Mouse (Mus musculus): Measurements from ENCODE around the gene Nxnl2.

DNA sequence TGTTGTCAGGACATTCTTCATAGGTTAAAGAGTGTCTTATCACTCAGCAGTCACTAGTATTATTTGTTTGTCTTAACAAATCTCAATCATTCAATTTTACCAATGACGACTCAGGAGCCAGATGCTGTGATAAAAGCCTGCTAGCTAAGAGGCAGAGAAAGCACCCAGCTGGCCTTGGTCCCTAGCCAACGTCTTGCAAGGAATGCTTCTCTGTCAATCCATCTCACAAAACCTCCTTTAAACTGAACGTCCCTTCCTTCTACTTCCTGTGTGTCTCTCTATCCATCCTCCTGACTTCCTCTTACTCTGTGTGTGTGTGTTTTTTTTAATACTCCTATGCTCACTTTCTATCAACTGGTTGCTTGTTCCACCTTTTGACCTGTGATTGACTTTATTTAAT, 8.5 kb downstream of the Nxnl2 start:
- no peak for TF ChIP-seq CTCF (conservative IDR thresholded peaks at IDR 0.05; ENCODE audit: insufficient read depth, insufficient read length, low read depth, low read length)
- TF ChIP-seq POLR2A (IDR thresholded peaks at IDR 0.05; ENCODE audit: low read depth, low read length) = no peak
